Mouse (Mus musculus): ENCODE measurements at regions not wholly inside any gene's neighbourhood (a gene's known extent, or its start where the extent isn't known, plus 50 kb on each side); places are given as distances from the start of the nearest gene placed in this dataset.

DNA sequence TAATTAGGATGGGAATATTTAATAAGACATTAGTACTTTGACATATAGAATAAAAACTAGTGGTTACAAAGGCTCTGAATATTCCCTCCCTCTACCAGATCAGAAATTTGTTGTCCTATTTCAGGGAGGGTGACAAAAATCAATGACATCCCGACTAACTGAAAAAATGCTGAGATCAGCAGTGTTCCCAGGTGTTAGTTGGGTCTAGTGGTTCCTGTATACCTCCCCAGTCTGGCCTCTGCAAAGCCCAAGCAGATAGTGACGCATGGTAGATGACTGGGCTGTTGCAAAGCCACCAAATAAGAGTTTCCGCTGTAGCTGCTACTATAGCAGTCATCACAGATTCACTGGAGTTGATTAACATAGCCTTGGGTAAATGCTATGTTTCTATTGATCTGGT is 59.9 kb upstream of the Gm4791 start:
- no peak for DNase-seq

DNA sequence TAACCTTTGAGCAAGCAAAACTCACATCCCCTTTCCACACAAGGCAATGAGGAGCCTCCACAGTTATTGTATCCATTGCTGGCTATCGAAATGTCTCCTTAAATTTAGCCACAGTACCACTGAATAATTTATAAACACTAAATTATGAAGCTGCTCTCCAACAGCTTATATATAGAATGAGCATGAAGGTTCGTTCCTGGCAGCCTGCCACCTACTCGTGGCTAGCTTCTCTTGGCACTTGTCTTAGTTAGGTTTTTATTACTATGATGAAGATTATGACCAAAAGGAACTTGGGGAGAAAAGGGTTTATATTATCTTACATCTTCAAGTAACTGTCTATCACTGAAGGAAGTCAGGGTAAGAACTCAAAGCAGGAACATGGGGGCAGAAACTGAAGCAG is 72.9 kb upstream of the Gm4791 start:
- no peak for DNase-seq

DNA sequence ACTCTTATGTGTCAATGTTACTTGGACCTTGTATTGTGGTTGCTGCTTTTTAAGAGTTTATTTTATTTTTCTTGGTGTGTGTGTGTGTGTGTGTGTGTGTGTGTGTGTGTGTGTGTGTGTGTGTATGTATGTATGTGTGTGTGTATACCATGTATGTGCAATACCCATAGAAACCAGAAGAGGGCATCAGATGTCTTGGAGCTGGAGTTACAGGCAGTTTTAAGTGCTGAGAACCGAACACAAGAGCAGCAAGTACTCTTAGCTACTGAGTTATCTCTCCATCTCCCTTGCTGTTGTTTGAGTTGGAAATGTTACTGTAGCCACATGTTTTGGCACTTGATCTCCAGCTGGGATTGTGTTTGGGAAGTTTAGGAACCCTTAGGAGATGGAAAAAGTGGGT is 78.5 kb upstream of the Gm4791 start:
- no peak for DNase-seq

DNA sequence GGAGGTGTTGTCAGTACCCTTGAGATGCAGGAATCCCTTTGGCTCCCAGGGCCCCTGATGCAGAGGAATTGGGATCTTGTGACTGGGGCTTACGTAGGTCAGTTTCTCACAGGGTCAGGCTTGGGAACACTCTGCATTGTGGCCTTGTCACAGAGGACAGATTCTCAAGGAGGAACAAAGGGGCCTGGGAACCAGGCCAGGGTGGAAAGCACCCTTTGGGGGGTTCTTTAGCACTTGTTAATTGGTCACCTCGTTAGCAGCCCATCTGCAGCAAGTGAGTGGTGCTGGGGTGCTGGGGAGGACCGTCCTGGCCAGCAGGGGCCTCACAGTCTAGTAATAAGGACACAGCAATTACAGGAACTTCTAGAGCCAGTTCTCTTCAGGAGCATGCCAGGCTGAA is 85.3 kb upstream of the Gm4791 start:
- no peak for DNase-seq

DNA sequence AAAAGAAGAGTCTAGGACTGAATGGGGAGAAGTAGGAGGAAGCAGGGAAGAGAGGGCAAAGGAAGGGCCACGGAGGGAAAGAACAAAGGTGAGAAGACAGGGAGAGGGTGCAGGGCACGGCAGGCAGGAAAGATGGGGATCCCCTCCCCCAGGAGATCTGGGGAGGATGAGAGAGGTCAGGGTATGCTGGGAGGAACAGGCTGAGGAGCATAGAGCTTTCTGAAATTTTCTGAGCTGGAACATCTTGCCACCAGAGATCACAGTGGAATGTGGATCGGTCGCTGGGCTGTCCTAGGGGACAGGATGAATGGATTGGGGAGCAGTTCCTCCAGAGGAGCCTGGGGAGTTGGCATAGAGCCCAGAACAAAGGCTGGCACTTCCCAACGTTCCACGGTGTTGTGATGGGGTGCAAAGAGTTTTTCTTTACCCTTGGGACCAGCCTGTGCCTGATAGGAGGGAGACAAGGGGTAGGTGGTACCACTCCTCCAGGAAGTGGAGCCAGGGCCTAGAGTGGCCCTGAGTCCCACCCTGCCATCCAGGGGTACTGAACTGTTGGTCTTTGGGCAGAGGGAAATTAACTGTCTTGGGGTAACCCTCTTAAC is 89.0 kb upstream of the Gm4791 start:
- no peak for DNase-seq

DNA sequence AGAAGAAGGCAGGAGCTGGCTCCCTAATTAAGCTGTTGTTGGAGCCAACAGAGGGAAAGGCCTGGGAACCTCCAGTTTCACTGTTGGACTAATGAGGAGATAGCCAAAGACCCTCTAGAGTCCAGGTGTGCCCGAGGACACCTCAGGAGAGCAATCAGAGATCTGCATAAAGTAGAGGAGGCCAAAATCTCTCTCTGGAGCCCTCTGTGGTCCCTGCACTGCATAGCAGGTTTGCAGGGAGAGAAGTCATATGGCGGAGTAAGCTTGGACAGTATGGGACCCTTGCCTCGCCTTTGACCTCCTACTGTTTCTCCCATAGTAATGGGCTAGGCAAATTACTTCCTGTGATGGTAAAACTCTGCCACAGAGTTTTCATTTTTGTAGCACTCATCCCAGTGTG is 93.5 kb upstream of the Gm4791 start:
- DNase-seq: no peak

DNA sequence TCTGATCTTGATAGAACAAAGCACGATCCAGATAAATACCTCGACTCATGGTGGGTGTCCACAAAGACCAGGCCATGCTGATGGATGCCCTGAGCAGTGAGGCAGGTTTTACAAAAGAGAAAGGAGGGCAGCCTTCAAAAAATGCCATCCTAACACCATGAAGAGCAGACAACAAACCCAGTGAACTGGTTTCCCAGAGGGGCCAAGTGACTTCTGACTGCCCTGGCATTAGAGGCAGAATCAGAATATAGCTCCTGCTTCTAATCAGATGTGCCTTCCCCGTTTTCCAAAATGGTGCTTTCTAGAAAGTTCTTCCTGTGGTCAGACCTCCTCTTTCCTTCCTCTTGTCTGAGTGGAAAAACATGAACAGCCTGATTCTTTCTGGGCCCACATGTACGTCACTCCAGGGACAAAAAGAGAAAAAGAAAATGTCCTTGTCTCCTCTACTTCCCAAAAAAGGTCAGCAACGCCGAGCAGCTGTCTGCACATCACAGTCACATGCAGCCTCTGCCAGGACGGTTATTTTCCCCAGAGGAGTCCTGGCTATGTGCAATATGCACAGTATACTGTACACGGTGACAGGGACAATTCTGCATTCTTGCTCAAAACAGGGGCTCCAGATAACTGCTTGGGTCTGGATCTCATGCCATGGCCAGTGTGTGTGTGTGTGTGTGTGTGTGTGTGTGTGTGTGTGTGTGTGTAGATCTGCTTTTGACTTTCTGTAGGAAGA is 94.9 kb upstream of the Gm4791 start:
- no peak for DNase-seq

DNA sequence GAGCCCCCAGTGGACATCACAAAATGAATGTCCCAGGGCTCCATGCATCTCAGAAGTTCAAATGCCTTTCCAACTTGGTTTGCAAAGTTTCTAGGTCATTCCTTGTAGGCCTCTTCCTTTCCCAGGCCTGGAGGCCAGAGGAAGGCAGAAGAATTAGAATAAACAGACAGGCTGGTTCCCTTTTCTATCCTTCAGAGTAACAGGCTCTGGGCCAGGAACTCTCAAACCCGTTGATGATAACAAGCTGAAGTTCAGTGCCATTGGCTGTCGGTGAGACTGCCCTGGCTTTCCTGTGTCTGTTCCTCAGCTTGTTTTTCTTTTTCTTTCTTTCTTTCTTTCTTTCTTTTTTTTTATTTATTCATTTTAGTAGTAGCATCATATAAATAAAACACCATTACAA is 99.3 kb upstream of the Gm4791 start:
- DNase-seq: no peak

DNA sequence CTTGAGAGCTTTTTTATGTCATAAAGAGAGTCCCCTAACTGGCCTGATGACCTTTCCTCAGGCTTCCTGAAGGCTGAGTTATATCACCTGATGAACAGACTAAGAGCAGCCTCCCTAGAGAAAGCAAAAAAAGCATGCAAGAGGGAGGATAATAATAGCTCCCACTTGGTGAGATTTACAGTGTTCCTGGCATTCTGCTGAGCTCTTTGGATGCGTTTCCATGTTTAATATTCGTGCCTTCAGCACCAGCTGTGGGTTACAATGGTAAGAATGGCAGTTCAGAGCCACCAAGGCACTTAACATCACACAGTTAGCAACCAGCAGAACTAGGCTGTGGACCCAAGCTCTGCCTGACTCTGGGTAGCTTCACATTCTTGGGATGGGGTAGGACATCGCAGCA is 100.4 kb upstream of the Gm4791 start:
- no peak for DNase-seq

DNA sequence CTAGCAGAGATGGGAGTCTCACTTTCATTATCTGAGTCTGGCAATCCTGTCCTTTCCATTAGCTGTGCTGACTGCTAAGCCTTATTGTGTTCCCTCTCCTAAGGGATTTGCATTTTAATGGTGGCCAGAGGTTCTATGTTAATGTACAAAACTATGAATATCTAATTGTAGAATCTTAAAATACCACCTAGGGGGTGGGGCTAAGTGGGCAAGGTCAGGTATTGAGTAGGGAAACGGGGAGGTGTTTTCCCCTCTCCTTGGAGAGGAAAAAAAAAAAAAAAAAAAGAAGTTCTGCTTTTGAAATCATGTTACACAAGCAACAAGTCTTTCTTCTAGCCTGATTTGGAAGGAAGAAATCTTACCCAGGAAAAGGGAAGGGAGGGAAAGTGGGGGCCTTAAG is 106.7 kb upstream of the Gm4791 start:
- DNase-seq: no peak

DNA sequence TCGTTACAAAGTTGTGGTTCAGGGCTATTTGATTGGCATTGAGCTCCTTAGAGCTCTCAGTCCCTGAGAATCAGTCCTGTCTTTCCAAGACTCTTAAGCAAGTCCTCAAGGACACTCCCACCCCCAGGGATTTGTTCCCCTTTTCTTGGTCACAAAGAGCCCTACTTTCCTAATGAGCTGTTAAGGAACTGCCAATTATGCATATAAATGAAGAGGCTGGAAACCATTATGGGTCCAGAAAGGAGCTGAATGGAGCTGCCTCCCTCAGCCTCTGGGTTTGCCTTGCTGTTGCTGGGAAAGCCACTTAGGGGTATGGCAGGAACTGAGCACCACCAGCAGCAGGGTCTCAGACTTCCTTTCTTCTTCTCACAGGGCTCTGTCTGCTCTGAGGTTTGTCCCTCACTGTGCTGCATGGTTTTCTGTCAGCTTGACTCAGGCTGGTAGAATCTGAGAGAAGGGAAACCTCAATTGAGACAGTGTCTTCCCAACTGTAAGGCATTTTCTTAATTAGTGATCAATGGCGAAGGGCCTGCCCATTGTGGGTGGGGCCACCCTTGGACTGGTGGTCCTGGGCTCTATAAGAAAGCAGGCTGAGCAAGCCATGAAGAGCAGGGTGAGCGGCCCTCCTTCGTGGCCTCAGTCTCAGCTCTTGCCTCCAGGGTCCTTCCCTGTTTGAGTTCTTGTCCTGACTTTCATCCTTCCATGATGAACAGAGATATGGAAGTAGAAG is 108.4 kb upstream of the Gm4791 start:
- no peak for DNase-seq

DNA sequence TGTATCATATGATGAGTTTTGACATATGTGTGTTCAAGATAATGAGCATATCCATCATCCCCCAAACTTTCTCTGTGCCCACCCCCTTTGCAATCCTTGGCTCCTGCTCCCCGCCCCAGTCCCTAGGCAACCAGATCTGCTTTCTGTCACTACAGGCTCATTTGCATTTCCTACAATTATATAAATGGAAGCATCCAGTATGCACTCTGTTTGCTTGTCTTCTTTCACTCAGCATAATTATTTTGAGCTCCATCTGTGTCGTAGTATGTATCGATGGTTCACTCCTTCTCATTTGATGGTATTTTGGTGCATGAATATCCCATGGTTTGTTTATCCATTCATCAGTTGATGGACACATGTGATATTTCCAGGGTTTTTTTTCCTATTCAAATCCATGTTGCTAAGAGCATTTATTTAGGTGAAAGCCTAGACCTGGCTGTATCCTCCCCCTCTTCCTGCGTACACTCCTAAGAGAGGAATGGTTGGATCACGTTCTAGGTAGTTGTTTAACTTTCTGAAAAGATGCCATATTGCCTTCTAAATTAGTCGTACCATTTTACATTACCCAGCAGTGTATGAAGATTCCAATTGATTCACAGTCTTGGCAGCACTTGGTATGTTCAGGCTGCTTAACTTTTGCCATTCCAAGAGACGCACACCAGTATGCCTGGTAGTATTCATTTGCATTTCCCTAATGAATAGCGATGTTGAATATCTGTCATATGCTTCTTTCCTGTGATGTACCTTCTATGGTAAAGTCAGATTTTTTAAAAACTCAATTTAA is 127.1 kb upstream of the Gm4791 start:
- no peak for DNase-seq

DNA sequence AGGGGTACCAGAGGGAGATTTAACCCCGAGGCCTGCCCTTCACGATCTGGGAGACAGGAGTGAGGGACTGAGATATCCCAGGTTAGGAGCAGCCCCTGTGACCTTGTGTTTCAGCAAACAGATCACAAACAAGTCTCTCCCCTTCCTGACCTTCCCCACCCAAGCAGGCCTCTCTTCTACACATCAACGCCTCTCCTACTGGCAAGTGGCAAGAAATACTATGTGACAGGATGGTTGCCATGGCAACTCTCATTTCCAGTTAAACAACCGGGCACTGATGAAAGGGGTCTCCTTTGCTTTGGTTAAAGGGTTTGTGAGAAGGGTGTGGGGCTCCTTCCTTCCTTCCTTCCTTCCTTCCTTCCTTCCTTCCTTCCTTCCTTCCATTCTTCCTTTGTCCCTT is 134.6 kb upstream of the Gm4791 start:
- no peak for DNase-seq

DNA sequence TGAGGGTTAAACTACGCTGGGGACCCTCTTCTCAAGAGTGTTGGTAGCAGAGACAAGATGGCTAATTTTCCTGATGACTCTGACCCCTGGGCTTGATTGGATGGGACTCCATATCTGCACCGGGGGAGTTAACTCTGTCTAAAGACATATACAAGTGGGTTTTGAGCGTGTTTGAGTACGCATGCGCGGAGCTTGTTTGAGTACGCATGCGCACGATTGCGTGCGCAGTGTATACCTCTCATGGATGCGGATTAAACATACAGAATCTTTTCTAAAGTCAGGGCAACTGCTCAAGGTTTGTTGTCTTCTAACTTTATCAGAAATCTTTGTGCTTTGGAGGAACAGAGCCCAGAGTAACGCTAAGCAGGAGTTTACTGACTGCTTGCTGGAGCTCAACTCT is 146.8 kb upstream of the Gm4791 start:
- DNase-seq: no peak

DNA sequence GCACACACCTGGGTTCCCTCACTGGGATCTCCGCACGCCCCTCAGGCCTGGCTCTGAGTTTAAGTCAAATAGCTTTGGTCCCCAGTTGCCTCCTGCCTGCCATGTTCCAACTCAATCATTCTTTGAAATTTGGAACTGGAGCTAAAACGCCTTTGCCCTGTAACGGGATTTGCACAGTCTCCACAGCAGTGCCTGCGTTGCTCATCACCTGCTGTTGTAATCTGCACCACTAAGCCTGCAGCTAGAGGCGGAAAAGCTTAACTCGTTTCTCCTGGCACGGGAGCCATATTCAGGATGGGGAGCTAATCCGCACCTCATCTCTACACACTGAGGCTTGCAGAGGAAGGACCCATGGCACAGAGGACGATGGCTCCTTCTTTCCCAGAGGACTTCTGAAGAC is 147.2 kb upstream of the Gm4791 start:
- DNase-seq: no peak

DNA sequence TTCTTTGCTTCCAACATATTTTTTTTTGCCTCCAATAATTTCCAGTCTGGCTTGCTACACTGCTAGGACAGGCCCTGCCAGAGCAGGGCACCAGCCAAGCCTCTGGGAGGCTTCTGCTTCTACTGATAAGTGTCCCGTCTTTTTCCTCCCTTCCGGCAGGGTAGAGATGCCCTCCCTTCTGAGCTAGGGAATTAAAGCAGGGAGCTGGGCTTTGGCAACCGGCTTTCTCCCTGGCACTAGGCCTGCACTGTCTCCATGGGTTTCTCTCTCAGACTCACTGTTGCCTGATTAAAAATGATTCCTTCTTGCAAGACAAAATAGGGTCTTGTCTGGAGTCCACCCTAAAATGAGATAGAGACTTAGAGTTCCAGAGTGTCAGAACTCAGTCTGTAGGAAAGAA is 153.3 kb upstream of the Gm4791 start:
- DNase-seq: no peak

DNA sequence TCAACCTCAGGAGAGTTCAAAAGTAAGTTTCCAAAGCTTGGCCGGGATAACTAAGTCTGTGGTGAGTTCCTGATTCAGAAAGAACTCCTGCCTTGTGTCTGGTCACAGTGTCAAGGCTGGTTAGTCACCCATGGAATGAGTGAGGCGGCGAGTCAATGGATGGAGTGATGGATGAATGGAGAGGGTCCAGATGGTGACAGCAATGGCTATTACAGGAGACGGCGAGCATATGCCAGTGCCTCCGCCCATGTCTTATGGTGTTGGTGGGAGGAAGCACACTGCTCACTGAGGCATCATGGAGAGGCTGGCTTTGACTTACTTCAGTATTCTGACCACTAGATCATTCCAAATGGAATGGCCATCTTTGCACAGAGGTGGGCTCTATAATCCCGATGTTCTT is 154.8 kb upstream of the Gm4791 start:
- DNase-seq: no peak

DNA sequence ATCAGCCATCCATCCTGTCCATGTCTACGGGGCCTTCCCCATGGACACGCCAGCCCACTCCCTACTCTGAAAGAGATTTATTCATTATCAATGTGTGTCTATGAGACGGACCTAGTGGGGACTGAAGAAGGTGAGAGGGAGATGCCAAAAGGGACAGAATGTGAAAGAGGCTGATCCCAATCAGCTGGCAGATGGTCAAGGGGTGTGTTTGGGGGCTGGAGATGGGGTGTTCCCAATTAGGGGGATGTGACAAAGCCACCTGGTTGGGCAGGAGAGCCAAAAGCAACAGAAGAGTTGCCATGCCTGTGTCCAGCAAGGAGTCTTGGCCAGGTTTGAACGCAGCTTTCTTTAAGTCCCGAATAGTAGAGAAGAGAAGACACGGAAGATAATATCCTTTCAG is 157.0 kb upstream of the Gm4791 start:
- no peak for DNase-seq

DNA sequence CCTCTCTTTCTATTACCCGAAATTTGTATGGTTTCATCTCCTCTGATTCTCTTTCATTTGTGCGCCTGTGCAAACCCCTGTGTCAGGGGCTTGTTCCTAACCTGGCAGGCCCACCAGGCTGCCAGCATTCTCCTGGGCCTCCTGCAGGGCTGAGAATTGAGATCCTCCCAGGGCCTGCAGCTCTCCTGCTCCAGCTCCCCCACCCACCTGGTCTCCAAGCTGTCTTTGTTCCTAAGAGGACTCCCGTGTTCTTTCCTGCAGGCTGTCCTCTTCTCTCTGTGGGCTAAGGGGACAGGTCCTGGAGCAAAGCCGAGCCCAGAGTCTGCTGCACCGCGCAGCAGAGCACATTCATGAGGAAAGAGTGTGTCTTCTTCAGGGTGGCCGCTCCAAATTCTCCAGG is 163.3 kb upstream of the Gm4791 start:
- DNase-seq: no peak

DNA sequence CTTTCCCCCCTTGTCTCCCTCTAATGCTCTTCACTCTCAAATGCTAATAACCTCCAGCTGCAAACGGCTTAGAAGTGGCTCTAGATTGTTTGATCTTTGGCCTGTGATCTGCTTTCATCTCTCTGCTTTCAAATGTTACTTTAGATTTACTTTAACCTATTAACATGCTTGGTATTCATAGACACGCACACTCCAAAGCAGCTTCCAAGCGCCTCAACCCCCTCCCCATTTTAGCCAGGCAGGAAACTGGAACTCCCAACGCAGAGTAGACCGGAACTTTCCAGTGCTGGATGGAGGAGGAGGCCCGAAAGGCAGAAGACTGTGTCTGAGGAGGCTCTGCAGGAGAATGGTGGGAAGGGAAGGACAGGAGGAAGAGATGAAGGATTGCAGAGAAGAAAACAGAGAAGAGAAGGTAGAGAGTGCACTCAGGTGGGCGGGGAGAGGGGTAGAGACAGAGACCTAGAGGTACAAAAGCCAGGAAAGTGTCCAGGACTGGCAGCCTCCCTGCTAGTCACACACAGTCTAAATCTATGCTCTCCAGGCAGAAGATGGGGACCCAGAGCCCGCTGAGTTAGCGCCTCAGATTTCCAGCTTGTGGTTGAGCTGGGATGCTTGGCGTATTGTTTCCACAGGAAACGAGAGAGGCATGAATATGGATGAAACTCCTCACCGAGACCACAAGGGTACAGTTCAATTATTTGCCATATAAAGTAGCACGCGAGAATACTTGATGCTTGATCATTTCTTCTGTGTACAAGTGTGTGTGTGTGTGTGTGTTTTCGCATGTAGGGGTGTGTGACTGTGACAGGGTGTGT is 167.6 kb upstream of the Gm4791 start:
- DNase-seq: no peak

DNA sequence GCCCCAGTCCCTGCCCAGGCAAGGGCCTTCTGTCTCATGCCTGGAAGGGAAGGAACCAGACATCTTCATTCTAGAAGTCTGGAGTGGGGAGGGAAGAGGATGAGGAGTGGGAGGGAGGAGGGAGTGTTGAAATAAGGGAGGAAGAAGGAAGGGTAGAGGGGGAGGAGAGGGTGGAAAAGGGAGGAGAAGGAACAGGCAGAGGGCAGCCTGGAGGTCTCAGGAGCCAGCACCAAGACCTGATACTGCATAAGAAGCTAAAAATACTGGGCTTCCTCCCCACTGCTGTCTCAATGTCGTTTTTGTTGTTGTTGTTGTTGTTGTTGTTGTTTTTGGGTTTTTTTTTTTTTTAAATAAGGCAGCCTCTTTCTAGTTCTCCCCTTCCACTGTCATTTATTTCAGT is 168.2 kb upstream of the Gm4791 start:
- DNase-seq: no peak

DNA sequence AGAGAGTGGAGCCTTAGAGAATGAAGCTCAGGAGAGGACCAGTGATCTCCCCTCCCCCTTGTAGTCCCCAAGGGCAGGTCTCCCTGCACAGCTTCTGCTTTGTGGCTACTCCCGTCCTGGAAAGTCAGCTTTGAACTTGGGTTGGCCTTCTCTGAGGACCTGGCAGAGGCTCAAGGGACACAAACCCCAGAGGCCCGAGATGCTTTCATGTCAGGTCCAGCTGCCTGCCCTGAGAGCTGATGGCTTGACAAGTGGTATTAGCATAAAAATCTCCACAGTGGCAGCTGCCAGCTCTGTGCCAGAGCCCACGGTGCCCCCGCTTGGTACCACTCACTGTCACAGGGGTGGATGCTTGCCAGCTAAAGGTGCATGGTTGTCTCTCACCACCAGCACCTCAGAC is 173.8 kb upstream of the Gm4791 start:
- no peak for DNase-seq
